In the genomic region with DNA sequence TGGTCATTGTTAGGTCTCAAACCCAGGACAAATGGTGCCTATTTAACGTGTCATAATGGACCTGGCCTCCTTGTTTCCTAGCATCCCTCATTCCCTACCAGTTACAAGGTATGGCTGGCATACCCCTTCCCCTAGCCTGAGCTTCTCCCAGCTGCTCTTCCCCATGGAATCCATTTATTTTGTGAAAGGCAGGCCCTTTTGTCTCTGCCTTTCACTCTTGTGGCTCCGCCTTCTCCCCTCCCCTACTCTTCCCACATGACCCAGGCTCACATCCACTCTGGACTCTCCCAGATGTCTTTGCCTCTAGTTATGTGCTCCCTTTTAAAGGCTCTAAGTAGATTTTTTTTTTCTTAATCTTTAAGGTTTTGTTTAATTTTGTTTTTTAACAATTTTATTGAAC, we compare ENCODE assay signal across 9 mouse cellular contexts.
DNase-seq lines count a peak whose midpoint lies in the region.
"Had no signal": no experiment of that assay in that cellular context is flagged by ENCODE, and none has a peak within 500 bp of the region (broad histone marks: within the 10 kb centered on the region; RNA-seq: fewer than 3 reads in every experiment).

No protein-coding gene starts in this region.

- peak; percentile 75 for DNase-seq in embryo, embryonic 10 days (ENCODE audit: low spot score)
- no peak for DNase-seq in embryo, embryonic 9.5 days (ENCODE audit: extremely low spot score)
- DNase-seq in lung, postnatal 10 days: peak; percentile 59
- DNase-seq in lung, postnatal 4 days: no peak
- peak; percentile 70 for DNase-seq in adipocyte (ENCODE audit: low spot score)
- peak; percentile 38 to 56 for DNase-seq in kidney, postnatal 4 days
- no peak for DNase-seq in cerebellum, postnatal 4 days (ENCODE audit: low spot score in 2 of 2)
- DNase-seq in cerebellum, postnatal 10 days: no peak
- DNase-seq: thymus, postnatal 14 days had no signal

Comparison
In these comparisons a context has a peak if more than half of its experiments do, and no peak if none do; other contexts are left out.
1. DNase-seq: peak in embryo, embryonic 10 days (single experiment), lung, postnatal 10 days (single experiment), adipocyte (single experiment) and kidney, postnatal 4 days (2 of 2); none in embryo, embryonic 9.5 days (single experiment), lung, postnatal 4 days (0 of 2), cerebellum, postnatal 4 days (0 of 2) and cerebellum, postnatal 10 days (0 of 2).